Mouse (Mus musculus): ENCODE data around the gene Ankrd34b. TPM values are rescaled to one million over a fixed set of nuclear protein-coding genes. Genes with fewer than 3 reads are reported as not detected.

Ankrd34b gene
- 0.21 and 0.41 TPM in 2 replicates for polyA plus RNA-seq (2015; fragmentation: Nextera tagmentation; extraction: Ambion mirVana)

GRCm38 (mm10) chr13:92425758-92426264 is at the start of gene Ankrd34b:
Ankrd34b (plus strand) TSS chr13:92425896.
- ATAC-seq (replicated peaks; ENCODE audit: low FRiP score), result peak; percentile 86
- H3K27me3 ChIP-seq, result peaks cover 75% of the 10 kb centered on the region
- H3K9me3 ChIP-seq (replicated peaks), result no peaks in the 10 kb centered on the region
- peak within 1 kb of the TSS; percentile 97 for H3K4me2 ChIP-seq
- H3K4me1 ChIP-seq, result peaks cover 20% of the 10 kb centered on the region
- H3K36me3 ChIP-seq, result no peaks in the 10 kb centered on the region
- H3K9ac ChIP-seq, result peak within 1 kb of the TSS; percentile 43
- no peak within 1 kb of the TSS for H3K27ac ChIP-seq
- H3K4me3 ChIP-seq (replicated peaks), result peak within 1 kb of the TSS; percentile 59
- WGBS, result under 1% methylated on average over 49 of the region's 54 CpGs

GRCm38 (mm10) chr13:92387367-92387766 is 38.3 kb upstream of the Ankrd34b start:
- 88% methylated on average over 3 of the region's 3 CpGs for WGBS
- Histone ChIP-seq H3K9me3 (replicated peaks) (no peaks in the 10 kb centered on the region), H3K36me3 (peaks cover 24% of the 10 kb centered on the region), H3K27me3 (no peaks in the 10 kb centered on the region), H3K4me2 (no peak overlapping the region), H3K9ac (no peak overlapping the region), H3K27ac (no peak overlapping the region), H3K4me3 (replicated peaks) (no peak overlapping the region), H3K4me1 (no peaks in the 10 kb centered on the region)
- no peak for ATAC-seq (replicated peaks; ENCODE audit: low FRiP score)

GRCm38 (mm10) chr13:92393047-92393661 is 32.5 kb upstream of the Ankrd34b start:
- H3K9me3 ChIP-seq (replicated peaks), result no peaks in the 10 kb centered on the region
- no peak overlapping the region for H3K4me2 ChIP-seq
- 81% methylated on average over 12 of the region's 12 CpGs for WGBS
- H3K4me1 ChIP-seq, result no peaks in the 10 kb centered on the region
- no peaks in the 10 kb centered on the region for H3K27me3 ChIP-seq
- no peak overlapping the region for H3K9ac ChIP-seq
- no peaks in the 10 kb centered on the region for H3K36me3 ChIP-seq
- no peak for ATAC-seq (replicated peaks; ENCODE audit: low FRiP score)
- no peak overlapping the region for H3K27ac ChIP-seq
- no peak overlapping the region for H3K4me3 ChIP-seq (replicated peaks)

GRCm38 (mm10) chr13:92398491-92399384 is 27.0 kb upstream of the Ankrd34b start:
- H3K9me3 ChIP-seq (replicated peaks), result no peaks in the 10 kb centered on the region
- no peak for ATAC-seq (replicated peaks; ENCODE audit: low FRiP score)
- no peaks in the 10 kb centered on the region for H3K27me3 ChIP-seq
- WGBS, result 74% methylated on average over 11 of the region's 11 CpGs
- no peak overlapping the region for H3K27ac ChIP-seq
- H3K4me2 ChIP-seq, result no peak overlapping the region
- H3K36me3 ChIP-seq, result no peaks in the 10 kb centered on the region
- no peaks in the 10 kb centered on the region for H3K4me1 ChIP-seq
- H3K9ac ChIP-seq, result no peak overlapping the region
- H3K4me3 ChIP-seq (replicated peaks), result no peak overlapping the region

- WGBS, result 21% methylated on average over 2 of the region's 2 CpGs
- Histone ChIP-seq H3K4me2 (no peak overlapping the region), H3K4me1 (no peaks in the 10 kb centered on the region), H3K9me3 (replicated peaks) (no peaks in the 10 kb centered on the region), H3K9ac (no peak overlapping the region), H3K36me3 (no peaks in the 10 kb centered on the region), H3K27me3 (no peaks in the 10 kb centered on the region), H3K4me3 (replicated peaks) (no peak overlapping the region), H3K27ac (no peak overlapping the region)
- ATAC-seq (replicated peaks; ENCODE audit: low FRiP score), result 0 out of 2 replicates have a peak, but pooled peaks have one; percentile 25
Measured at GRCm38 (mm10) chr13:92402063-92402462, 23.6 kb upstream of the Ankrd34b start.

GRCm38 (mm10) chr13:92403496-92403895 is 22.2 kb upstream of the Ankrd34b start:
- no peak overlapping the region for H3K27ac ChIP-seq
- H3K9me3 ChIP-seq (replicated peaks), result no peaks in the 10 kb centered on the region
- H3K9ac ChIP-seq, result no peak overlapping the region
- no peaks in the 10 kb centered on the region for H3K36me3 ChIP-seq
- WGBS, result 46% methylated on average over 3 of the region's 3 CpGs
- H3K4me1 ChIP-seq, result no peaks in the 10 kb centered on the region
- no peak for ATAC-seq (replicated peaks; ENCODE audit: low FRiP score)
- no peak overlapping the region for H3K4me3 ChIP-seq (replicated peaks)
- no peak overlapping the region for H3K4me2 ChIP-seq
- H3K27me3 ChIP-seq, result no peaks in the 10 kb centered on the region

GRCm38 (mm10) chr13:92410486-92410885 is 15.2 kb upstream of the Ankrd34b start:
- Histone ChIP-seq H3K4me2 (no peak overlapping the region), H3K9ac (no peak overlapping the region), H3K27me3 (no peaks in the 10 kb centered on the region), H3K4me3 (replicated peaks) (no peak overlapping the region), H3K27ac (no peak overlapping the region), H3K4me1 (no peaks in the 10 kb centered on the region), H3K36me3 (no peaks in the 10 kb centered on the region), H3K9me3 (replicated peaks) (no peaks in the 10 kb centered on the region)
- WGBS, result 73% methylated on average over 2 of the region's 2 CpGs
- ATAC-seq (replicated peaks; ENCODE audit: low FRiP score), result no peak

- Histone ChIP-seq H3K4me2 (no peak overlapping the region), H3K9me3 (replicated peaks) (no peaks in the 10 kb centered on the region), H3K4me3 (replicated peaks) (no peak overlapping the region), H3K36me3 (no peaks in the 10 kb centered on the region), H3K4me1 (no peaks in the 10 kb centered on the region), H3K27me3 (peaks cover 32% of the 10 kb centered on the region), H3K27ac (no peak overlapping the region), H3K9ac (no peak overlapping the region)
- no peak for ATAC-seq (replicated peaks; ENCODE audit: low FRiP score)
- WGBS, result 88% methylated on average over 11 of the region's 11 CpGs
Measured at GRCm38 (mm10) chr13:92419630-92420029, 6.1 kb upstream of the Ankrd34b start.

GRCm38 (mm10) chr13:92423711-92424110 is 2.0 kb upstream of the Ankrd34b start:
- Histone ChIP-seq H3K27ac (no peak overlapping the region), H3K27me3 (peaks cover 73% of the 10 kb centered on the region), H3K9me3 (replicated peaks) (no peaks in the 10 kb centered on the region), H3K4me2 (no peak overlapping the region), H3K9ac (no peak overlapping the region), H3K4me3 (replicated peaks) (no peak overlapping the region), H3K4me1 (peaks cover 20% of the 10 kb centered on the region), H3K36me3 (no peaks in the 10 kb centered on the region)
- 35% methylated on average over 3 of the region's 3 CpGs for WGBS
- no peak for ATAC-seq (replicated peaks; ENCODE audit: low FRiP score)

GRCm38 (mm10) chr13:92426294-92427051 is 777 bp downstream of the Ankrd34b start:
- peak overlapping the region; percentile 43 for H3K9ac ChIP-seq
- no peaks in the 10 kb centered on the region for H3K9me3 ChIP-seq (replicated peaks)
- ATAC-seq (replicated peaks; ENCODE audit: low FRiP score), result peak; percentile 77
- H3K27me3 ChIP-seq, result peaks cover 70% of the 10 kb centered on the region
- WGBS, result under 1% methylated on average over 91 of the region's 92 CpGs
- H3K4me2 ChIP-seq, result peak overlapping the region; percentile 97
- no peak overlapping the region for H3K27ac ChIP-seq
- peaks cover 20% of the 10 kb centered on the region for H3K4me1 ChIP-seq
- H3K36me3 ChIP-seq, result no peaks in the 10 kb centered on the region
- peak overlapping the region; percentile 59 for H3K4me3 ChIP-seq (replicated peaks)

- Histone ChIP-seq H3K27me3 (peaks cover 70% of the 10 kb centered on the region), H3K4me3 (replicated peaks) (peak overlapping the region; percentile 59)
Measured at GRCm38 (mm10) chr13:92427351-92427855, 1.7 kb downstream of the Ankrd34b start.

More at GRCm38 (mm10) chr13:92427351-92427855, 1.7 kb downstream of the Ankrd34b start:
- WGBS, result 37% methylated on average over 4 of the region's 4 CpGs
- H3K9ac ChIP-seq, result no peak overlapping the region
- no peaks in the 10 kb centered on the region for H3K9me3 ChIP-seq (replicated peaks)
- no peak for ATAC-seq (replicated peaks; ENCODE audit: low FRiP score)
- H3K4me1 ChIP-seq, result peaks cover 20% of the 10 kb centered on the region
- H3K27ac ChIP-seq, result no peak overlapping the region
- no peaks in the 10 kb centered on the region for H3K36me3 ChIP-seq
- H3K4me2 ChIP-seq, result peak overlapping the region; percentile 97

All from kidney, embryonic 15.5 days (tissue).